ENCODE assay signal across 11 mouse cellular contexts in the genomic region with DNA sequence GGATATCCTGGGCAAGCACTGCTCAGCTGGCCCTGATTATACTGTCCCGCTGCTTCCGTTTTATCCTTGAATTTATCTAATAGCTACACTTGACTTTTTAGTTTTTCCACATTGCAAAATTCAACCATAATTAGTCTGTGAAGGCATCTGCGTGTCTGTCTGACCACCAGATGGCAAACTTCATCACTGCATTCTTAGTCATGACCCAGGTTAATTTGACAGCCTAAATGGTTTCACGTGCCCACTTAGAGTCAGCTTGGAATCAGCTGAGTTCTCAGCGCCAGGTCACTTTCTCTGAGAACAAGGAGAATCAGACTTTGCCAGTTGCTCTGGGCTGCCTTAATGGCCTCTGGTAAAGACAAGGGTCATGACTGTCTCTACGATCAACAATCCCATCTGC.
A peak's percentile ranks its signal among the peaks of the same experiment; 100 is the strongest.
DNase-seq lines count a peak whose midpoint lies in the region; ATAC-seq and TF ChIP-seq lines count a peak whose summit lies in the region.
"Had no signal": no experiment of that assay in that cellular context is flagged by ENCODE, and none has a peak within 500 bp of the region (broad histone marks: within the 10 kb centered on the region; RNA-seq: fewer than 3 reads in every experiment).

No protein-coding gene starts in this region.

- TF ChIP-seq CTCF in MEL (IDR thresholded peaks at IDR 0.05 in 2 of 3, conservative IDR thresholded peaks at IDR 0.05 in 1 of 3; ENCODE audit: control insufficient read depth in 1 of 3, insufficient read depth in 1 of 3, low read depth in 2 of 3, low read length in 3 of 3, poor library complexity in 1 of 3, severe bottlenecking in 1 of 3): peak; percentile 11 to 47 (median 16); a peak in 2 of 6 replicates

- ATAC-seq in activated CD4-positive, CD25-positive, alpha-beta regulatory T cell, adult 4 months: no peak
- no peak for ATAC-seq in granulocyte monocyte progenitor cell, adult 5-6 weeks (replicated peaks; ENCODE audit: poor library complexity, severe bottlenecking)
- ATAC-seq: forebrain, embryonic 13.5 days had no signal

- H3K36me3 ChIP-seq in MEL (ENCODE audit: control insufficient read depth in 1 of 2, insufficient read depth in 2 of 2, low read length in 2 of 2): no peaks in the 10 kb centered on the region
- H3K36me3 ChIP-seq: limb, embryonic 12.5 days had no signal

- peak; percentile 24 for TF ChIP-seq RAD21 in MEL (IDR thresholded peaks at IDR 0.05; ENCODE audit: low read depth, low read length)

- H3K27me3 ChIP-seq in MEL (ENCODE audit: control insufficient read depth in 1 of 2, insufficient read depth in 2 of 2, low read length in 2 of 2): no peaks in the 10 kb centered on the region
- H3K27me3 ChIP-seq: forebrain, embryonic 13.5 days; limb, embryonic 12.5 days had no signal

- H3K79me2 ChIP-seq in MEL (ENCODE audit: control insufficient read depth, insufficient read depth, low read length, poor library complexity): no peaks in the 10 kb centered on the region

- TF ChIP-seq EP300 in MEL (IDR thresholded peaks at IDR 0.05; ENCODE audit: low read depth in 1 of 2, low read length in 2 of 2): no peak

- H3K4me3 ChIP-seq in MEL (ENCODE audit: control insufficient read depth in 1 of 2, insufficient read depth in 1 of 2, low read depth in 2 of 2, low read length in 2 of 2): no peak overlapping the region
- H3K4me3 ChIP-seq: forebrain, embryonic 13.5 days; limb, embryonic 12.5 days had no signal

- DNase-seq in embryo, embryonic 10 days (ENCODE audit: low spot score): peak; percentile 64
- DNase-seq in embryo, embryonic 9.5 days (ENCODE audit: extremely low spot score): no peak
- DNase-seq in kidney, postnatal 14 days: peak; percentile 9
- DNase-seq in kidney, postnatal 25 days: no peak
- DNase-seq in MEL (ENCODE audit: low read depth, low spot score): peak; percentile 25
- peak; percentile 3 for DNase-seq in induced T-regulatory cell, adult 2 months (ENCODE audit: low read depth)
- DNase-seq: cerebellum, adult 11 months had no signal

- no peak overlapping the region for H3K9ac ChIP-seq in MEL (ENCODE audit: control insufficient read depth, low read depth, low read length, poor library complexity, severe bottlenecking)
- H3K9ac ChIP-seq: forebrain, embryonic 13.5 days; limb, embryonic 12.5 days had no signal

- no peaks in the 10 kb centered on the region for H3K4me1 ChIP-seq in MEL (ENCODE audit: control insufficient read depth in 1 of 2, insufficient read depth in 2 of 2, low read length in 2 of 2)
- H3K4me1 ChIP-seq: forebrain, embryonic 13.5 days; limb, embryonic 12.5 days had no signal

- TF ChIP-seq POLR2A in MEL (IDR thresholded peaks at IDR 0.05; ENCODE audit: control insufficient read depth in 1 of 2, insufficient read depth in 1 of 2, low read depth in 1 of 2, low read length in 2 of 2, poor library complexity in 1 of 2): no peak

- H3K9me3 ChIP-seq in MEL (replicated peaks; ENCODE audit: insufficient read depth, low read length): no peaks in the 10 kb centered on the region

- no peak overlapping the region for H3K27ac ChIP-seq in MEL (ENCODE audit: control insufficient read depth, low read depth, low read length)
- H3K27ac ChIP-seq: forebrain, embryonic 13.5 days; limb, embryonic 12.5 days had no signal

TF ChIP-seq in MEL, 35 proteins besides CTCF, POLR2A, EP300 and RAD21:
- TF ChIP-seq ETS1 (IDR thresholded peaks at IDR 0.05; ENCODE audit: low read depth, low read length) (no peak), USF2 (IDR thresholded peaks at IDR 0.05; ENCODE audit: borderline replicate concordance in 1 of 2, insufficient read depth in 1 of 2, low read depth in 1 of 2, low read length in 2 of 2) (no peak), NELFE (IDR thresholded peaks at IDR 0.05; ENCODE audit: low read depth, low read length) (no peak), MAFK (IDR thresholded peaks at IDR 0.05; ENCODE audit: borderline replicate concordance, low read depth, low read length) (no peak), SMC3 (IDR thresholded peaks at IDR 0.05; ENCODE audit: low read depth, low read length) (peak; percentile 60), TCF12 (IDR thresholded peaks at IDR 0.05; ENCODE audit: low read depth, low read length) (no peak), MXI1 (IDR thresholded peaks at IDR 0.05; ENCODE audit: low read depth, low read length) (no peak)

Comparison
In these comparisons a context has a peak if more than half of its experiments do, and no peak if none do; other contexts are left out.
1. DNase-seq: peak in embryo, embryonic 10 days (single experiment), kidney, postnatal 14 days (single experiment), MEL (single experiment) and induced T-regulatory cell, adult 2 months (single experiment); none in embryo, embryonic 9.5 days (single experiment) and kidney, postnatal 25 days (0 of 2).